Mouse (Mus musculus): Measurements from ENCODE around the gene Kcnd1.

GRCm38 (mm10) chrX:7865343-7865742, 43.3 kb downstream of the Kcnd1 start:
- TF ChIP-seq POLR2A (IDR thresholded peaks at IDR 0.05; ENCODE audit: extremely low read depth, insufficient read depth, low read length) = no peak
- TF ChIP-seq CTCF (IDR thresholded peaks at IDR 0.05; ENCODE audit: low read depth, low read length) = no peak
